Mouse (Mus musculus): ENCODE results near the gene Sertad4. TPM values are rescaled to one million over a fixed set of nuclear protein-coding genes. Genes with fewer than 3 reads are reported as not detected.

Gene Sertad4
- polyA plus RNA-seq, 1 experiment from 2014 or later: 20.8 TPM

GRCm38 (mm10) chr1:192828928-192829327 lies 26.6 kb downstream of the Sertad4 start:
- Histone ChIP-seq H3K27me3 (replicated peaks; ENCODE audit: control insufficient read depth, insufficient read depth, low read length) (no peaks in the 10 kb centered on the region), H3K4me2 (ENCODE audit: low read length) (no peak overlapping the region), H3K36me3 (ENCODE audit: control insufficient read depth, insufficient read depth, low read length) (no peaks in the 10 kb centered on the region), H3K27ac (ENCODE audit: low read depth, low read length) (no peak overlapping the region; the same call in 1 of the 2 replicates), H3K4me3 (ENCODE audit: low read depth, low read length) (no peak overlapping the region), H3K9ac (ENCODE audit: low read length) (no peak overlapping the region), H3K4me1 (ENCODE audit: control insufficient read depth, insufficient read depth, low read length) (peaks cover 18% of the 10 kb centered on the region), H3K9me3 (replicated peaks; ENCODE audit: control insufficient read depth, low read length) (no peaks in the 10 kb centered on the region)
- ATAC-seq (no peak), DNase-seq (ENCODE audit: low spot score) (no peak)
- 24% methylated on average over 7 of the region's 7 CpGs for WGBS

- Histone ChIP-seq H3K36me3 (ENCODE audit: control insufficient read depth, insufficient read depth, low read length) (no peaks in the 10 kb centered on the region), H3K27ac (ENCODE audit: low read depth, low read length) (no peak overlapping the region), H3K4me3 (ENCODE audit: low read depth, low read length) (no peak overlapping the region), H3K9me3 (replicated peaks; ENCODE audit: control insufficient read depth, low read length) (no peaks in the 10 kb centered on the region), H3K27me3 (replicated peaks; ENCODE audit: control insufficient read depth, insufficient read depth, low read length) (no peaks in the 10 kb centered on the region), H3K9ac (ENCODE audit: low read length) (no peak overlapping the region), H3K4me2 (ENCODE audit: low read length) (no peak overlapping the region), H3K4me1 (ENCODE audit: control insufficient read depth, insufficient read depth, low read length) (peaks cover 17% of the 10 kb centered on the region)
- no peak for DNase-seq (ENCODE audit: low spot score)
- no peak for ATAC-seq
These were observed 27.6 kb downstream of the Sertad4 start for GRCm38 (mm10) chr1:192827955-192828354.

GRCm38 (mm10) chr1:192825746-192826145 lies 29.8 kb downstream of the Sertad4 start:
- H3K9ac ChIP-seq (ENCODE audit: low read length): no peak overlapping the region
- no peak for DNase-seq (ENCODE audit: low spot score)
- H3K4me3 ChIP-seq (ENCODE audit: low read depth, low read length): no peak overlapping the region
- ATAC-seq: no peak
- H3K4me1 ChIP-seq (ENCODE audit: control insufficient read depth, insufficient read depth, low read length): peaks cover 22% of the 10 kb centered on the region
- H3K4me2 ChIP-seq (ENCODE audit: low read length): no peak overlapping the region
- no peaks in the 10 kb centered on the region for H3K9me3 ChIP-seq (replicated peaks; ENCODE audit: control insufficient read depth, low read length)
- WGBS: 30% methylated on average over 9 of the region's 9 CpGs
- no peaks in the 10 kb centered on the region for H3K36me3 ChIP-seq (ENCODE audit: control insufficient read depth, insufficient read depth, low read length)
- H3K27ac ChIP-seq (ENCODE audit: low read depth, low read length): no peak overlapping the region
- H3K27me3 ChIP-seq (replicated peaks; ENCODE audit: control insufficient read depth, insufficient read depth, low read length): no peaks in the 10 kb centered on the region

GRCm38 (mm10) chr1:192822652-192823525 lies 32.7 kb downstream of the Sertad4 start:
- H3K4me2 ChIP-seq (ENCODE audit: low read length): 0 out of 2 replicates have a peak overlapping the region, but pooled peaks have one; percentile 6
- peak; percentile 72 for DNase-seq (ENCODE audit: low spot score)
- peak overlapping the region; percentile 40 for H3K27ac ChIP-seq (ENCODE audit: low read depth, low read length)
- no peaks in the 10 kb centered on the region for H3K36me3 ChIP-seq (ENCODE audit: control insufficient read depth, insufficient read depth, low read length)
- H3K4me3 ChIP-seq (ENCODE audit: low read depth, low read length): no peak overlapping the region
- ATAC-seq: peak; percentile 87
- H3K4me1 ChIP-seq (ENCODE audit: control insufficient read depth, insufficient read depth, low read length): peaks cover 15% of the 10 kb centered on the region
- 18% methylated on average over 13 of the region's 13 CpGs for WGBS
- H3K27me3 ChIP-seq (replicated peaks; ENCODE audit: control insufficient read depth, insufficient read depth, low read length): no peaks in the 10 kb centered on the region
- H3K9me3 ChIP-seq (replicated peaks; ENCODE audit: control insufficient read depth, low read length): no peaks in the 10 kb centered on the region
- no peak overlapping the region for H3K9ac ChIP-seq (ENCODE audit: low read length)

GRCm38 (mm10) chr1:192822309-192822651 lies 33.3 kb downstream of the Sertad4 start:
- WGBS: 64% methylated on average over 1 of the region's 1 CpGs
- Histone ChIP-seq H3K36me3 (ENCODE audit: control insufficient read depth, insufficient read depth, low read length) (no peaks in the 10 kb centered on the region), H3K4me2 (ENCODE audit: low read length) (0 out of 2 replicates have a peak overlapping the region, but pooled peaks have one; percentile 6), H3K4me1 (ENCODE audit: control insufficient read depth, insufficient read depth, low read length) (peaks cover 15% of the 10 kb centered on the region), H3K4me3 (ENCODE audit: low read depth, low read length) (no peak overlapping the region), H3K9me3 (replicated peaks; ENCODE audit: control insufficient read depth, low read length) (no peaks in the 10 kb centered on the region), H3K27me3 (replicated peaks; ENCODE audit: control insufficient read depth, insufficient read depth, low read length) (no peaks in the 10 kb centered on the region), H3K9ac (ENCODE audit: low read length) (no peak overlapping the region), H3K27ac (ENCODE audit: low read depth, low read length) (0 out of 2 replicates have a peak overlapping the region, but pooled peaks have one; percentile 40)
- no peak for DNase-seq (ENCODE audit: low spot score)
- ATAC-seq: no peak

GRCm38 (mm10) chr1:192818334-192818733 lies 37.2 kb downstream of the Sertad4 start:
- no peak overlapping the region for H3K9ac ChIP-seq (ENCODE audit: low read length)
- peaks cover 11% of the 10 kb centered on the region for H3K4me1 ChIP-seq (ENCODE audit: control insufficient read depth, insufficient read depth, low read length)
- H3K4me3 ChIP-seq (ENCODE audit: low read depth, low read length): no peak overlapping the region
- no peak overlapping the region for H3K4me2 ChIP-seq (ENCODE audit: low read length)
- ATAC-seq (no peak), DNase-seq (ENCODE audit: low spot score) (no peak)
- 89% methylated on average over 5 of the region's 5 CpGs for WGBS
- H3K36me3 ChIP-seq (ENCODE audit: control insufficient read depth, insufficient read depth, low read length): no peaks in the 10 kb centered on the region
- H3K27ac ChIP-seq (ENCODE audit: low read depth, low read length): no peak overlapping the region
- H3K9me3 ChIP-seq (replicated peaks; ENCODE audit: control insufficient read depth, low read length): no peaks in the 10 kb centered on the region
- no peaks in the 10 kb centered on the region for H3K27me3 ChIP-seq (replicated peaks; ENCODE audit: control insufficient read depth, insufficient read depth, low read length)

GRCm38 (mm10) chr1:192815789-192816188 lies 39.8 kb downstream of the Sertad4 start:
- 57% methylated on average over 2 of the region's 2 CpGs for WGBS
- DNase-seq (ENCODE audit: low spot score) (no peak), ATAC-seq (no peak)
- H3K9ac ChIP-seq (ENCODE audit: low read length): no peak overlapping the region
- no peaks in the 10 kb centered on the region for H3K9me3 ChIP-seq (replicated peaks; ENCODE audit: control insufficient read depth, low read length)
- no peaks in the 10 kb centered on the region for H3K36me3 ChIP-seq (ENCODE audit: control insufficient read depth, insufficient read depth, low read length)
- no peak overlapping the region for H3K27ac ChIP-seq (ENCODE audit: low read depth, low read length)
- no peak overlapping the region for H3K4me2 ChIP-seq (ENCODE audit: low read length)
- H3K4me1 ChIP-seq (ENCODE audit: control insufficient read depth, insufficient read depth, low read length): no peaks in the 10 kb centered on the region
- no peak overlapping the region for H3K4me3 ChIP-seq (ENCODE audit: low read depth, low read length)
- no peaks in the 10 kb centered on the region for H3K27me3 ChIP-seq (replicated peaks; ENCODE audit: control insufficient read depth, insufficient read depth, low read length)

GRCm38 (mm10) chr1:192814700-192815099 lies 40.9 kb downstream of the Sertad4 start:
- Histone ChIP-seq H3K4me3 (ENCODE audit: low read depth, low read length) (no peak overlapping the region), H3K36me3 (ENCODE audit: control insufficient read depth, insufficient read depth, low read length) (no peaks in the 10 kb centered on the region), H3K4me2 (ENCODE audit: low read length) (no peak overlapping the region), H3K4me1 (ENCODE audit: control insufficient read depth, insufficient read depth, low read length) (no peaks in the 10 kb centered on the region), H3K27ac (ENCODE audit: low read depth, low read length) (no peak overlapping the region), H3K9me3 (replicated peaks; ENCODE audit: control insufficient read depth, low read length) (no peaks in the 10 kb centered on the region), H3K9ac (ENCODE audit: low read length) (no peak overlapping the region), H3K27me3 (replicated peaks; ENCODE audit: control insufficient read depth, insufficient read depth, low read length) (no peaks in the 10 kb centered on the region)
- WGBS: 21% methylated on average over 3 of the region's 3 CpGs
- DNase-seq (ENCODE audit: low spot score) (no peak), ATAC-seq (no peak)

- Histone ChIP-seq H3K36me3 (ENCODE audit: control insufficient read depth, insufficient read depth, low read length) (no peaks in the 10 kb centered on the region), H3K4me3 (ENCODE audit: low read depth, low read length) (no peak overlapping the region), H3K9me3 (replicated peaks; ENCODE audit: control insufficient read depth, low read length) (no peaks in the 10 kb centered on the region), H3K27me3 (replicated peaks; ENCODE audit: control insufficient read depth, insufficient read depth, low read length) (no peaks in the 10 kb centered on the region), H3K4me2 (ENCODE audit: low read length) (no peak overlapping the region), H3K4me1 (ENCODE audit: control insufficient read depth, insufficient read depth, low read length) (no peaks in the 10 kb centered on the region), H3K27ac (ENCODE audit: low read depth, low read length) (no peak overlapping the region), H3K9ac (ENCODE audit: low read length) (no peak overlapping the region)
- no peak for DNase-seq (ENCODE audit: low spot score)
- WGBS: 92% methylated on average over 9 of the region's 9 CpGs
- ATAC-seq: no peak
These were observed 42.8 kb downstream of the Sertad4 start for GRCm38 (mm10) chr1:192812758-192813157.

All from forebrain, embryonic 14.5 days (tissue).